Comparison of ENCODE assay signal across 11 mouse cellular contexts in the genomic region with DNA sequence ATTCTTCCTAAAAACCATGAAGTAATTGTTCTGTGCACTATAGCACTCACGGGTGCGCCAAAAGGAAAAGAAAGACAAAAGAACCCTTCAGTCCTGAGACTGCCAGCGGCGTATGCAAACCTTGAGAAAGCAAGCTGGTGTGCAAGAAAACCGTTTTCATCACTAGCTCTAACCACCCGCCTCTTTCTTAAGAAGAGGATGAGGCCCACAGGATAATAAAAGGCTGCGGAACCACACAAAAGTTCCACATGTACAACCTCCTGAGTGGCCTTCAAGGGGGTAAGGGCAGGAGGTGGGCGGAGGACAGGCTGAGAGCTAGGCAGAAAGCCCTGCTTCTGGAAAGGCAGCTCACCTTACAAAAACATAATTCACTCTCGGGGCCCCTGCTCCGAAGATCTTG.
A peak's percentile ranks its signal among the peaks of the same experiment; 100 is the strongest.
DNase-seq lines count a peak whose midpoint lies in the region; ATAC-seq lines count a peak whose summit lies in the region.
"Had no signal": no experiment of that assay in that cellular context is flagged by ENCODE, and none has a peak within 500 bp of the region (broad histone marks: within the 10 kb centered on the region; RNA-seq: fewer than 3 reads in every experiment).

No protein-coding gene starts in this region.

- DNase-seq in lung, postnatal 25 days (ENCODE audit: low spot score) = no peak
- DNase-seq in adrenal gland, postnatal 25 days = no peak
- DNase-seq in cerebellum, postnatal 36 days = no peak
- DNase-seq: adrenal gland, adult 8-10 months; gastrocnemius, postnatal 25 days; spleen, adult 18-20 months had no signal

- no peaks in the 10 kb centered on the region for H3K36me3 ChIP-seq in lung, embryonic 16.5 days (ENCODE audit: control insufficient read depth, insufficient read depth, low read length)
- no peaks in the 10 kb centered on the region for H3K36me3 ChIP-seq in forebrain, embryonic 13.5 days (ENCODE audit: poor library complexity, severe bottlenecking)
- no peaks in the 10 kb centered on the region for H3K36me3 ChIP-seq in limb, embryonic 13.5 days
- no peaks in the 10 kb centered on the region for H3K36me3 ChIP-seq in stomach, embryonic 14.5 days (ENCODE audit: control insufficient read depth, insufficient read depth, low read length)

- no peak for ATAC-seq in lung, embryonic 16.5 days (ENCODE audit: low read depth)
- ATAC-seq in forebrain, embryonic 13.5 days = peak; percentile 56
- peak; percentile 41; the same call in 1 of the 2 replicates for ATAC-seq in limb, embryonic 13.5 days (ENCODE audit: low FRiP score, low read depth)
- ATAC-seq in stomach, embryonic 14.5 days (ENCODE audit: insufficient number of reproducible peaks, insufficient read depth, low FRiP score, low read depth) = peak; percentile 17; the same call in 1 of the 2 replicates
- no peak for ATAC-seq in granulocyte monocyte progenitor cell, adult 5-6 weeks (replicated peaks; ENCODE audit: poor library complexity, severe bottlenecking)

- no peaks in the 10 kb centered on the region for H3K27me3 ChIP-seq in lung, embryonic 16.5 days (ENCODE audit: control insufficient read depth, insufficient read depth, low read depth, low read length)
- no peaks in the 10 kb centered on the region for H3K27me3 ChIP-seq in forebrain, embryonic 13.5 days
- no peaks in the 10 kb centered on the region for H3K27me3 ChIP-seq in limb, embryonic 13.5 days
- no peaks in the 10 kb centered on the region for H3K27me3 ChIP-seq in stomach, embryonic 14.5 days (ENCODE audit: control insufficient read depth, insufficient read depth, low read length)

- no peaks in the 10 kb centered on the region for H3K9me3 ChIP-seq in lung, embryonic 16.5 days (ENCODE audit: control insufficient read depth, low read length)
- H3K9me3 ChIP-seq in forebrain, embryonic 13.5 days (replicated peaks) = no peaks in the 10 kb centered on the region
- H3K9me3 ChIP-seq in limb, embryonic 13.5 days = no peaks in the 10 kb centered on the region
- H3K9me3 ChIP-seq in stomach, embryonic 14.5 days (ENCODE audit: control insufficient read depth, low read depth, low read length) = no peaks in the 10 kb centered on the region

- H3K27ac ChIP-seq in lung, embryonic 16.5 days (ENCODE audit: low read length) = no peak overlapping the region
- H3K27ac ChIP-seq in forebrain, embryonic 13.5 days = peak overlapping the region; percentile 98
- H3K27ac ChIP-seq in limb, embryonic 13.5 days = peak overlapping the region; percentile 15; the same call in 1 of the 2 replicates
- 0 out of 2 replicates have a peak overlapping the region, but pooled peaks have one; percentile 18 for H3K27ac ChIP-seq in stomach, embryonic 14.5 days (ENCODE audit: low read length)

- peaks cover 5% of the 10 kb centered on the region; the same call in 1 of the 2 replicates for H3K4me1 ChIP-seq in lung, embryonic 16.5 days (replicated peaks; ENCODE audit: control insufficient read depth, insufficient read depth, low read length)
- H3K4me1 ChIP-seq in forebrain, embryonic 13.5 days = peaks cover 63% of the 10 kb centered on the region
- H3K4me1 ChIP-seq in limb, embryonic 13.5 days = peaks cover 31% of the 10 kb centered on the region
- H3K4me1 ChIP-seq in stomach, embryonic 14.5 days (ENCODE audit: control insufficient read depth, insufficient read depth, low read length) = peaks cover 5% of the 10 kb centered on the region; the same call in 1 of the 2 replicates

- WGBS in lung, embryonic 16.5 days = 12% methylated on average over 10 of the region's 10 CpGs
- under 1% methylated on average over 10 of the region's 10 CpGs for WGBS in forebrain, embryonic 13.5 days
- WGBS in limb, embryonic 13.5 days = 5% methylated on average over 10 of the region's 10 CpGs
- 8% methylated on average over 10 of the region's 10 CpGs for WGBS in stomach, embryonic 14.5 days

- H3K9ac ChIP-seq in lung, embryonic 16.5 days (ENCODE audit: low read length) = peak overlapping the region; percentile 63
- peak overlapping the region; percentile 67 for H3K9ac ChIP-seq in forebrain, embryonic 13.5 days
- peak overlapping the region; percentile 61 for H3K9ac ChIP-seq in limb, embryonic 13.5 days
- no peak overlapping the region for H3K9ac ChIP-seq in stomach, embryonic 14.5 days (replicated peaks; ENCODE audit: low read depth, low read length)

- peak overlapping the region; percentile 50 for H3K4me3 ChIP-seq in lung, embryonic 16.5 days (ENCODE audit: low read length)
- peak overlapping the region; percentile 37 for H3K4me3 ChIP-seq in forebrain, embryonic 13.5 days
- H3K4me3 ChIP-seq in limb, embryonic 13.5 days = peak overlapping the region; percentile 46
- H3K4me3 ChIP-seq in stomach, embryonic 14.5 days (ENCODE audit: low read depth, low read length) = peak overlapping the region; percentile 32

- peak overlapping the region; percentile 79 for H3K4me2 ChIP-seq in lung, embryonic 16.5 days (ENCODE audit: low read depth, low read length)
- peak overlapping the region; percentile 59 for H3K4me2 ChIP-seq in forebrain, embryonic 13.5 days
- H3K4me2 ChIP-seq in limb, embryonic 13.5 days (replicated peaks) = peak overlapping the region; percentile 76
- peak overlapping the region; percentile 54 for H3K4me2 ChIP-seq in stomach, embryonic 14.5 days (replicated peaks; ENCODE audit: low read depth, low read length)

Comparison
In these comparisons a context has a peak if more than half of its experiments do, and no peak if none do; other contexts are left out.
1. ATAC-seq: peak in forebrain, embryonic 13.5 days (single experiment), limb, embryonic 13.5 days (single experiment) and stomach, embryonic 14.5 days (single experiment); none in lung, embryonic 16.5 days (single experiment) and granulocyte monocyte progenitor cell, adult 5-6 weeks (single experiment).
2. Peak in every context shown above with its lines, with median percentiles within 50 percentile points of each other: H3K4me2 ChIP-seq and H3K4me3 ChIP-seq.